Mouse (Mus musculus) layer of hippocampus, postnatal 36 days (tissue): ENCODE results near the gene Hdac4. TPM values are rescaled to one million over a fixed set of nuclear protein-coding genes. Genes with fewer than 3 reads are reported as not detected.
A peak's percentile ranks its signal among the peaks of the same experiment; 100 is the strongest.

Experiments
- DNase-seq, 2 experiments: peaks; one replicate each; pipeline ENCODE4 v3.0.0; 2022
- total RNA-seq, 2 experiments: library from RNA; stranded (reverse); gene quantifications; 2 replicates each; pipeline ENCODE4 v1.2.3; 2021

Hdac4 gene
- 100 to 1,000 TPM; 117 to 119 TPM for total RNA-seq

DNA sequence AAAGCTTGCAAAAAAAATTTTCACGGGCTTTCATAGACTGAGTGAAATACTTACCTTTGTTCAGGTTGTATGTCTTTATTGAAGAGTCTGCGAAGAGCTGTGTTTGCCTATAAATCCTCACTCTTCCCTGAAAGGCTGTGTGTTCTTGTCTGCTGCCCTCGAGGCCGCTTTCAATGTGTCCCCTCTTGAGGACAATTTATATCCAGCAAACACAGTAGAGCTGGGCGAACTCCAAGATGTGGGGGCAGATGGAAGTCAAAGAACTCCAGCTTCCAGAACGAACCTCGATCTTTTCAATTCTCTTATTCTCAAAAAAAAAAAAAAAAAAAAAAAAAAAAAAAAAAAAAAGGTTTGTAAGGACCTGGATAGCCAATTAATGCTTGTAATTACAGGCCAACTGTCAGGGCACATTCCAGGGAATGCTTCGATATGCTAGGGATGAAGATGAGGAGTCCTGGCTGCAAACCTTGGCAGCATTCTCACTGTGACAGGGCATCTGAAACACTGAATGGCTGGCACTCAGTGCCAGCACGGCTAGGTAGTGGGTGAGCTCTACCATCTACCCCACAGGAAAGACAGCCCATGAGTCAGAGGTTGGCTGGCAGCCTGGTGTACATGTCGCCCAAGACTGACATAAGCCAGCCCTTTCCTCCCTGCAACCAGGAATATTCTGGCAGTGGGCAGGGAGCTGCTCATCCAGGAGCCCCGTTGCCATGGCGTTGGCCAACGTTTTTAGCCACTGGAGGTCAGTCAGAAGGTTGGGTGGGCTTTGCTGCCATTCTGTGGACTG is at the start of gene Hdac4:
Gene Hdac4 (minus strand): TSS at position 340 of the 790 bp plus-strand sequence.
- DNase-seq, result peak; percentile 44 to 48

DNA sequence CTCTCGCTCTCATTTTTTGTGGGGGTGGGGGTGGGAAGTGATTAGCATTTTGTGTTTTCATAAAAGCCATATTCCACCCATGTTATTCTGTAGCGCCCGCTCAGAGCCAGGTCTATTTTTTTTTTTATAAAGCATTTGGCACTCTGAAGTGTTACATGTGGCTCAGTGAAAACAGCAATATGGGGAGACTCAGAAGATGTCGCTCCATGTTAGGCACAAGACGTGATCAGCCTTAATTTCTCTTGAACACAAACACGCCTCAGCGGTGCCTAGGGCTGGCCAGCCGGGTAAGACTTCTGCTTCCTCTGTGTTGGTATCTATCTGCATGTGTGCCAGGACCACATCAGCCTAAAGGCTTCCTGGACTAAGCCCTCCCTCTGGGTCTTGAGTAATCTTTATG is 48.0 kb upstream of the Hdac4 start:
- peak in 1 of 2 experiments; percentile 28 for DNase-seq

DNA sequence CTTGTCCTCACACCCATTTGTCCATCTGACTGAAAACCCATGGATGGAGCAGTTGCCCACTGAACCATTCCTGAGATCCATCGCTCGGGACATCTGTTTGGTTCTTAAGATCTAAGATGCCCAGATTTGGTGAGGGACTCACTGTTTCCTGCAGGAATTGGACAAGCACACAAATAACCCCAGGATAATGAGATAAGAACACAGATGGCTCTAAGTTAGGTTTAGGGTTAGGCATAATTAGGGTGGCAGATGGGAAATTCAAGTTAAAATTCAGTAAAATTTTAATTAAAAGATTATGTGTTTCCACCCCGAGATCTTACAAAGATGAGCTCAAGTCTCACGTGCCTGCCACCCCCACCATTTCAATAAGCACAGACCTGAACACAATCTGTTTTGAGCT is 44.6 kb upstream of the Hdac4 start:
- no peak for DNase-seq

DNA sequence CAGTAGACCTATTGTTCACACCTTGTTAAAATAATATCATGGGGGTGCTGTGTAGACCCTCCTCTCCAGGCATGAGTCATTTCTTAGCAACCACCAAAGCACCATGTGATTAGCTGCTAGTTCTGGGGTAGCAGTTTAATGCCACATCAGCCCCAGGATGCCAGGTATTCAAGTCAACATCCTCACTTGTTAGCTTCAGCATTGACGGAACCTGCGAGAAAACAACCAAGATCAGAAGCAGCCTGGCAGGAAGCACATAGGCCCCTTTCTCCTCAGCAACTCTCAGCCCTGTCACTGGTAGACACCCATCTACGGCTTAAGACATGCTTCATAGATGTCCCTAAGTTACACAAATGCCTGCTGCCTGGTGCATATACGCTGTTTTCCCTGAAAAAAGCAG is 40.1 kb upstream of the Hdac4 start:
- no peak for DNase-seq

DNA sequence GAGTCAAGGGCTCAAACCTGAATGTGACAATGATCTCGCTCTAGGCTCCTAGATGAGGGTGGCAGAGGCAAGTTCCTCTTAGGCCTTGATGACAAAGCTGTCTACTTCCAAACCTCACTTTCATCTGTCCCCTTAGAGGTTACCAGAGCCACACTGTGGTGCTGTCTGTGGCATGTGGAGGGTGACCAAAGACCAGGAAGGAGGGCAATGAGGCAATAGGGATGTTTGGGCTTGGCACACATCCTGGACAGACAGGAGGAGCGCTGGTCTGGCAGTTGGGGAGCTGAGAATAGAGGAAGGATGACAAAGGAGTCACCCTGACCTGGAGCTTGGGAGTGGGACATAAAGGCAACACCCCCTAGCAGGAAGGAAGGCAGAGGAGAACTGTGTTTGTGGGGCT is 29.8 kb upstream of the Hdac4 start:
- no peak for DNase-seq

DNA sequence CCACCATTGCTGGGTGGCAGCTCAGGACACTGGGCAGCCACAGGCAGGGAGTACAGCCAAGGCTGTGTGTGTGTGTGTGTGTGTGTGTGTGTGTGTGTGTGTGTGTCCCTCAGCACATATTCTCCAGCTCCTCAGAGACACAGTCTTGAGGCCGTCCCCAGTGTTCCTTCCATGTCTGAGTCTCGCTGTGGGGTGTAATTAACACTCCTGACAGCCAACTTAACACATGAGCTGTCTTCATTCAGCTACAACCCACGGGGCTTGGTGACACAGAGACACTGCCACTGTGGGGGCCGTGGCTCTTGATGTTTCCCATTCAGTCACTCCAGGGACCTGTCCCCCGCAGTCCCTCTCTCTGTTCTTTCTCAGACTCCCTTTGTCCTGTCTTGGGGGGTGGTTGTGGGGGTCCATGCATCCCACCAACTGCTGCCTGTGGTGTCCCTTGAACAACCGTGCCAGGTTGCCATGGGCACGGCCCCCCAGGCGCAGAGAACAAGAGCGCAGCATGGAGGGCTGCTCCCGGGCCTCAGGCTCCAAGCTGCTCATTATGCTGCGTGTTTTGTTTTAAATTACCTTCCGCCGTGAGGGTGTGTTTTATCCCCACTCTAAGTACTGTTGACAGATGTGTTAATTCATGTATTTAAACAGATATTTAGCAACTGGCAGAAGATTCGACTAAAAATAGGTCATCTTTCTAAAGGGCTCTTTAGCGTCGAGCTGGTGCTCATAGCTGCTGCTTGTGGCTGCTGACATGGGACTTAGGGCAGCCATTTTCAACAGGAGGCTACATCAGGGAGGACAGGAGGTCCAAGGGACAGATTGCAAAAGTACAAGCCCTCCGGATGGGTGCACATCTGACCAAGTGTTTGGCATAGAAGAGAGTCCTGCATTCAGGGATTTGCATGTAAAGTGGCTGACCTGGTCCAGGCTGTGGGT is 28.7 kb upstream of the Hdac4 start:
- no peak for DNase-seq

DNA sequence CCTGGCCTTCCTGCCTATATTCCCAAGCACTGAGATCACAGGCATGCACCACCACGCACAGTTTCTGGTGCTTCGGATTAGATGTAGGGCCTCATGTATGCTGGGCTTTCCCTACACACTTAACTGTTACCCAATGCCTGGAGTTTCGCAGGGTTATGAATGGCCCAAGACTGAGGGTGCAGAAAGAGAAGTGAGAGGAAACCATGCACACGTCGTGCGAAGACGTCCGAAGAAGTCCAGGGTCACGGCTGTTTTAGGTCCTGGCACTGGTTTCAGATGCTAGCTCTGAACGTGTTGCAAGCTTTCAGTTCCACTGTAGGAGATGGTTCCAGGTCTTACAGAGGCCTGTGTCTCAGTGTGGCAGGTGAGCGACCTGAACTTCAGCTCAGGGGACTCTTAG is 21.2 kb upstream of the Hdac4 start:
- no peak for DNase-seq

DNA sequence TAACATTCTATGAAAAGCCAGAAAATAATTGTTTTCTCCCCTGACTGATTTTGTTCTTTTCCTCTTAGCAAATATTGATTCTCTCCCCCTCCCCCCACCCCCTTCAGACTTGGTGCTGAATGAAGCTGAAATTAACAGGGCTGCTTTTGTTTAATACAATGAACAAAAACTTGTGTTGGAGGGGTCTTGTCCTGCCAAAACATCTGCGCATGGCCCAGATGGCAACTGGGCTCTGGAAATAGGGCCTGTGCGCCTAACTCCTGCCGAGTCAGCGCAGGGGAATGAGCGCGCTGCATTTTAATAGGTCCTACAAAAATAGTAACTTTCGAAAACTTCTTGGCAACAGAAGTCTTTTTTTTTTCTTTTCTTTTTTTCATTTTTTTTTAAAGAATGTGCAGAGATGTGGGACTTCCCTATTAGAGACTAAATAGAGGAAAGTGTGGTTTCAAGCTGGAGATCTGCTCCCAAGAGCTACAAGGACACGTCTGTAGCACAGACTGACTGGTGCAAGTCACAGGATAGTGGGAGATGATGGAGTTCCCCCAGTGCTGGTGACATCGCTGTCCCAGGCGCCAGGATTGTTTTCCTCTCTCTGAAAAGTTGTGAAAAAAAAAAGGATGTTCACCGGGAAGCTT is 20.6 kb upstream of the Hdac4 start:
- no peak for DNase-seq

DNA sequence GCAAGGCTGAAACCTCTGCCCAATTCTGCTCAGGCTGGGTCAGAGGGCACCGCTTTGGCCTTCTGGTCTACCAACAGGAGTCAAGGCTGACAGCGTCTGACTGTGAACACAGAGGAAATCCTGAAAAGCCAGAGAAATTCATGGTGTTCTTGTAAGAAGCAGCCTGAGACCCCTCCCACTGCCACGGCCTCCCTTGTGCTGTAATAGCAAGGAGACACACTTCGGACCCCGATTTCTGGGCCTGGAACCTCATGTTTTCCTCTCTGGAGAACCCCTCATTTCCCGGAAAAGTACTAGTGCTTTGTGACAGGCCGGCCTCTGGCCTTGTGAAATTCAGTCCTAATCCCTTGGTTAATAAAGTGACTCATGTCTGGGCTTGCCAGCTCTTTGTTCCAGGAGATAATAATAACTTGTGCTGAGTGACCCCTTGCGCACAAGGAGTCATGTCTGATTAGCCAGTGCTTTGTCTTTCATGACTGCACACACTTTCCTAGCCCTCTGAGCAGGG is 19.7 kb upstream of the Hdac4 start:
- DNase-seq, result no peak

DNA sequence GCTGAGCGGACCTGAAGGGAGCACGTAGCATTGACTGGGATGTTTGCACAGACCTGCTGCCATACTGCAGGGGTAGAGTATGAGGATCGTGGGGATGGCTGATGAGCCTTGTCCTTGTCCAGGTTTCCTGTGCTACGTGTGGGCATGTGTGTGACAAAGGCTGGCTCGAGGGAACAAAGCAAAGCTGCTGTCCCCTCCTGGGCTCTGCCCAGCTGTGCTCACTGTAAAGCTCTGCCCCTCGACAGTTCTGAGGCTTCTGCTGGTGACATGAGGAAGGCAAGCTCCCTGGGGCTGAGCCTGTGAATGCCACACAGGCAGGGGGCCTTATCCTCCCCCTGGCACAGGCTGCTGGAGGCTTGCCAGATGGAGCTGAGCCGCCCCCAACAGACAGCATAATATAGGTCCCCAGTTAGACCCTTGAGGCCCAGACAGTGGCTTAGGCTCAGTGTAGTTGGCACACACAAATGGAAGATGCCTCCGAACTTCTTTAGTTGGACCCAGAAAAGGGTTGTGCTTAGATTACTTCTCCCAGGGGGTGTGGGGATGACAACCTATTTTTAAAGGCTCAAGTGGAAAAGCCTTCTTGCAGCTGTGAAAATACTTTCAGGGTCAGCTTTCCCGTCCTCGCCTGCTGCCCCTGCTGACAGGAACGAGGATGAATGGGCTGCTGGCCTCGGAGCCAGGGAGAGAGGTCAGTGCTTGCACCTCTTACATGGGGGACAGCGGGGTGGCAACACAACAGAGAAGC is 16.7 kb upstream of the Hdac4 start:
- DNase-seq, result no peak

DNA sequence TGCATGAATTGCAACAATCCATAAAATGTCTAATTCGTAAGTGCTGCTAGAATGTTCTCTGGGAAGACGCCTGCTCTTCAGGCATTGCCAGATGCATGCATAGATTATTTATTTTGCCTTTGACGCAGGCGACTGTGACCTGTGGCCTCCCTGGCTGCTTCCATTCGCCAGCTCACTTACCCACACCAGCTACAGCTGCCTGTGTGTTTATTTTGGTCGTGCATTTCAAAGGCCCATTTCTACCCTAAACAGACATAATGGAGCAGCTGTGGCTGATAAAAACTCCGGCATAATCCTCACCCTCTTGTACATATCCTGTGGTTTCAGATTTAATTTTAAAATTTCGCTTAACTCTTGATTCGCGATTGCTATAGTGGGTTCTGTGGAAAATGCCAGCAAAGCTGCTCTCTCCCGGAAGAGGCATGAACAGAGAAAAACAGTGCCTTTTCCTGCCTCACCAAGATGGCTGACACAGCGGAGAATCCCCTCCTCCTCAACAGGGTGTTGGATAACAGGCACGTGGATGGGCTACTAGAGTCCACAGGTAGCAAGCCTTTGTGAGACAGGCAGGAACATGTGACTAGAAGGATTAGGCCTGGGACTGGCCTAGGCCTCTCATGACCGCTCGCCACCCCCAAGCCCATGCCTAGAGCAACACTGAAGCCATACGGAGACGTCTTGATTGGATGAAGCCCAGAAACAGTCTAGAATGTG is 7.3 kb upstream of the Hdac4 start:
- no peak for DNase-seq

DNA sequence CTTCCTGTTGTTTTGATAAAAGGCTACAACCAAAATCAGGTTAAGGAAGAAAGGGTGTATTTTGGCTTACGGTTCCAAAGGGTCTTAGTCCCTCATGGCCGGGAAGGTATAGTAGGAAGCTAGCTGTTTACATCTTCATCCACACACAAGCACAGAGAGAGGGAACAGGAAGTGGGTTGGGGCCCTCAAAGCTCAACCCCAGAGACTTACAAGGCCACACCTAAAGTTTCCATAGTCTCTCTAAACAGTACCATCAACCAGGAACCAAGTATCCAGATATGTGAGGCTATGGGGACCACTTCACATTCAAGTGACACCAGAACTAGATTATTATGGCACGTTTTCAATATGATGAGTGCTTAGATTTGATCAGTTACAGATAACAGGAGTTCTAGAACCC is 5.0 kb downstream of the Hdac4 start:
- DNase-seq, result no peak

DNA sequence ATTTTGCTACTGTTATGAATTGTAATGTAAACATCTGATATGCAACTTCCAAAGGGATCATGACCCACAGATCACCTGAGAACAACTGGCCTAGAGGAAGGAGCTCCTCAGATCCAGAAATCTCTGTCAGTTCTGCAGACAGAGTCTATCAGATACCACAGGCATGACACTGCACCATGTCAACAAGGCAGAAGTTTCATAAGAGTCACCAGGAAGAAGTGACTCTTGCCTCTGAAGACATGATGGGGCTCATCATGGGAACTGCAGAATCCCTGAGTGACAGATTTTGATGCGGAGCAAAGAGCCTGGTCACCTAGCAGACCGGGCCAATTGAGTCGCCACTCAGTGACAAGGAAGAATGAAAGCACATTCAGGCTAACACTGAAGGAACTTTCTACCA is 8.4 kb downstream of the Hdac4 start:
- DNase-seq, result no peak

DNA sequence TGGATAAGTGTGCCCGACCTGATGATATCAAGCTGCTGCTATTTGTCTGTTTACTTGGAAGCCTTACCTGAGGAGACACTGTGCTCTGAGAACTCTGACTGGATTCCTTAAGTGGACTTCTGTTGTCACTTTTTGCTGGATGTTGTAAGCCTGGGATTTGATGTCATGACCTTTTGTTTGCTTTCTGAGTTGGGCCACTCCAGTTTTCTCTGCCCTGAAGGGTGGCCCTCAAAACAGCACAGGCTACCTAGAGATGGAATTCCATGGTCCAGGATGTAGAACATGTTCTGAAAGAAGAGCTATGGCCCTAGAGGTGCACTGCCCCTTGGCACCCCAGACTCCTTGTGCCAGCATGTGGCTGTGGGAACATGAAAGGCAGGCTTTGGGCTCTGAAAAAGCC is 10.9 kb downstream of the Hdac4 start:
- no peak for DNase-seq

DNA sequence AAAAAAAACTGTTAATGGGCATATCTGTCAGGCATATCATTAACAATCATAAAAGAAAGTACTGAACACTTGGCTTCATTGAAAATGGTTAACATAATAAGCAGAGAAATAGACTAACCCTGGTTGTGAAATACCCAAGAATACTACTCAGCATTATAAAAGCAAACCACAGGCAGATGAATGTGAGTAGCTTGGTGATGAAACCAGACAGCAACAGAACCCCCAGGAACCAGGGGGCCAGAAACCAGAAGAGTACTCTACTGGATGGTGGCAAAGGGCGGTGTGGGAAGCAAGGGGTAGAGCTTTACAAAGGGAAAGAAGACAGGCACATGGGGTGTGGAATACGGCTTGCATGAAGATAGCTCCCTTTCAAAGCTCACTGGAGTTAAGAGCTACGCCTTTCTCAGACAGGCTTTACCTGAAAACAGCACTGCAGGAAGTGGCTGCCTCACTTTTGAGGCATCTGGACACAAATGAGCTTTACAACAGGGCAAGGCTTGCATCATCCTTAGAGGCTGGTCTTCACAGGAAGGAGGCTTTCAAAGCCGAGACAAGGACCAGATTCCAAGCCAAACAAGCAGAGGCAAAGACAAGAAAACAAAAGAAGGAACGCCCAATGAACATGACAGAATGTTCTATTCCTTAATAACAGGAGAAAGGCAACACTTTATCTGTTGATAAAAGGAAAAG is 12.3 kb downstream of the Hdac4 start:
- DNase-seq, result no peak

DNA sequence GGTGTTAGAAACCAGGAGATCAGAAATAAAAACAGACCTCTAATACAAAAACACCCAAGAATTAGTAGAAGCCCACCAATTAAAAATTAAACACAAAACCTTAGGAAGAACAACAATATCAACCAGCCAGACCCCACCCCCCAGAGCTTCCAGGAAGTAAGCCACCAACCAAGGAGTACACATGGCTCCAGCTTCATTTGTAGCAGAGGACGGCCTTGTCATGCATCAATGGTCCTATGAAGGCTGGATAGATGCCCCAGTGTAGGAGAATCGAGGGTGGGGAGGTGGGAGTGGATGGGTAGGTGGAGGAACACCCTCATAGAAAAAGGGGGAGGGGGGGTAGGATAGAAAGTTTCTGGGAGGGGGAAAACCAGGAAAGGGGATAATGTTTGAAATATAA is 13.5 kb downstream of the Hdac4 start:
- no peak for DNase-seq

DNA sequence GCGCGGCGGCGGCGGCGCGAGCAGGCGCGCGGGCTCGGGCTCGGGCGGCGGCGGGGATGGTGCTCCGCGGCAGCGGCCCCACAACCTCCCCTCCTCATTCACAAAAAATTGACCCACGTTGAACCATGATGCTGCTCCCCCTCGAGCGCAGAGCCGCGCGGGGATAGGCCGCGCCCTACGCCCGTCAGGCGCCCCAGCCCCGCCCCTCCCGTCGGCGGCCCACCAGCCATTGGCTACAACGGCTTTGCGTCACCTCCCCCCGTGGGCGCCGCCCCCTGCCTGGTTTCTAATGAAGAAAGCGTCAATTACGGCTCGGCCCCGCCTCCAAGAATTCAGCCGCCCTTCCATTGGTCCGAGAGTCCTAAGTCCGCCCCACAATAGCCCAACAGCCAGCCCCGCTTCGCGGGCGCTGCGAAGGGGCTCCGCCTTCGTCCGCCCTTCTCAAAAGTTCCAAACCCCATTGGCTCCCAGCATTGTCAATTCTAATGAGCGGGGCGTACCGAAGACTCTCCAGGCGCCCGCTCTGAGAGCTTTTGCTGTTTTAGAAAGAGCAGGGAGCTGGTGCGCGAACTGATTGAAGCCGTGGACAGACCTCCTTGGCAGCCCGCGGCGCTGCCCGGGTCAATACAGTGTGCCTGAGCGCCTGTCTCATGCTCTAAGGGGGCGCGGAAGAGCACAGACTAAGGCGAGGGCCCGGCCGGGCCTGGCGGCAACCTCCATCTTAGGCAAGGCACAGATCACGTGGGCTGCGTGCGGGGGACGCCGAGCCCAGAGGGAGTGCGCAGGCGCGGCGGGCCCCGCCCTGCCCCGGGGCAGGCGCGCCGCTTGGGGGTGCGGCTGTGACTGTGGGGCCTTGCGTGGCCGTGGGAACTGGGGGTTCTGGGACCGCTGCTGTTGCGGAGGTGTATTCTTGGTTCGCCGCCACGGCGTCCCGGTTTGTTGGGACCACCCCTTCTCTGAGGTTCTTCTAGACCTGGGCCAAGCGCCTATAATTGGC is 15.1 kb downstream of the Hdac4 start:
- peak; percentile 100 for DNase-seq

DNA sequence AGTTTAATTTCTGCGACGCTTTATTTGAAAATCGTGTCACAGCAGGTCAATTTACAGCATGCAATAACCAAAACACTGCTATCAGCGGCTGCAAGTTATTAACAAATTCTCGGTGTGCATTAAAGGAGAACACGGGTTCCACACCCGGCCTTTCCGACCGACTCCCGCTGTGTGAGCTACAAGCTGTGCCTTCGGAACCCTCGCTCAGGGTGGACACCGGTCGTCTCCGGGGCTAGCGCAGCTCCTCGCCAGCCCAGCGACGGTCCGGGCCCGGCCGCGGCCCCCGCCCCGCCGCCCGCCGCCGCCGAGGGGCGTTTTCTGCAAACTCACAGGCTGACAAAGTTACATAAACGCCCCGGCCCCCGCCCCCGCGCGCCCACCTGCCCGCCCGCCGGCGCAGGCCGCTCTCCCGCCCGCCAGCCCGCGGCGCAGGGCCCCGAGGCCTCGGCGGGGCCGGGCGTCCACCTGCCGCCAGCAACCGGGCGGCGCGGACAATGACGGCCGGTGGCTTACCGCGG is 16.0 kb downstream of the Hdac4 start:
- DNase-seq, result peak; percentile 43 to 48

DNA sequence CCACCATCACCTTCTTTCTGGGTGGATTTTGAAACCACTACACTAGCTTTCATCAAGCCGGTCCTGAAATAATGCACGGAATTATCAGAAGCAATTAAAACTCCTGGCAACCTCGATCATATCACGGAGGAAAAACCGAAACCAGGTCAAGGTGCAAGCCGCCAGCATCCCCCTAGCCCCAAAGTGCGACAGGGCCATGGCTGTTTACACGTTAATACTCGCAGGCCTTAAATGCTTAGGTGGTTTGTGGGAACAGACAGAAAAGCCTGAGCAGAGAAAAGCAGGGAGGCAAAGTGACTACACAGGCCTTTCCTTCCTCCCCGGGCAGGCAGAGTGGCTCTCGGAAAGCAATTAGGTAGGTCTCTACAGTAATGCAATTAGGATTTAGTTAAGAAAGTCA is 16.4 kb downstream of the Hdac4 start:
- no peak for DNase-seq
